Mouse (Mus musculus) heart, postnatal 0 days (tissue): Measurements from ENCODE around the gene Stkld1. TPM values are rescaled to one million over a fixed set of nuclear protein-coding genes. Genes with fewer than 3 reads are reported as not detected.

ENCODE experiments used
- ATAC-seq: fragments of 200-750 bp; cut with Nextera tagmentation; 2 replicates; pipeline ENCODE4 v1.8.0; 2017; ENCODE audit warnings: low read depth, moderate number of reproducible peaks, moderate library complexity; ENCODE audit not compliant: insufficient read depth
- DNase-seq: peaks from one replicate; pipeline ENCODE4 v3.0.0-alpha.2; 2016; ENCODE audit warnings: low spot score
- H3K27ac ChIP-seq: fragments of 300-500 bp; sonication (generic); 2 replicates; pipeline ENCODE4 v1.5.1; 2014; ENCODE audit warnings: low read depth, mild to moderate bottlenecking
- H3K27me3 ChIP-seq: fragments of 300-500 bp; sonication (generic); 2 replicates; pipeline ENCODE4 v1.6.1; 2014; ENCODE audit warnings: low read length, mixed read lengths; ENCODE audit not compliant: control insufficient read depth, insufficient read depth
- H3K36me3 ChIP-seq: fragments of 300-500 bp; sonication (generic); replicated peaks from 2 replicates; pipeline ENCODE4 v1.6.1; 2014; ENCODE audit warnings: low read length, mixed read lengths; ENCODE audit not compliant: control insufficient read depth, insufficient read depth
- H3K4me1 ChIP-seq: fragments of 300-500 bp; sonication (generic); 2 replicates; pipeline ENCODE4 v1.6.1; 2014; ENCODE audit warnings: antibody characterized with exemption; ENCODE audit not compliant: control insufficient read depth, insufficient read depth
- H3K4me2 ChIP-seq: fragments of 300-500 bp; sonication (generic); 2 replicates; pipeline ENCODE4 v1.6.1; 2014; ENCODE audit warnings: low read depth, mild to moderate bottlenecking, low read length, moderate library complexity
- H3K4me3 ChIP-seq: fragments of 300-500 bp; sonication (generic); 2 replicates; pipeline ENCODE4 v1.5.1; 2014; ENCODE audit warnings: low read depth, low read length
- H3K9ac ChIP-seq: fragments of 300-500 bp; sonication (generic); replicated peaks from 2 replicates; pipeline ENCODE4 v1.6.1; 2014; ENCODE audit warnings: low read depth, low read length, mixed read lengths
- H3K9me3 ChIP-seq: fragments of 300-500 bp; sonication (generic); replicated peaks from 2 replicates; pipeline ENCODE4 v1.6.1; 2016; ENCODE audit warnings: low read length; ENCODE audit not compliant: control insufficient read depth
- CTCF ChIP-seq: IDR thresholded peaks from 2 replicates; pipeline ENCODE4 v1.5.1; 2016; ENCODE audit warnings: antibody characterized with exemption, control low read depth, low read depth
- EP300 ChIP-seq: IDR thresholded peaks from 2 replicates; pipeline ENCODE4 v1.6.1; 2016; ENCODE audit warnings: antibody characterized with exemption, low read depth
- WGBS: fragments of 180-500 bp; shearing (Covaris S2); extraction: QIAGEN DNeasy Blood & Tissue Kit; methylation state at CpG from one replicate; pipeline ENCODE4 v1.1.7; 2014; 5-methylcytosine and 5-hydroxymethylcytosine counted together
- polyA plus RNA-seq: library from polyadenylated mRNA; unstranded; fragments of >200 nt; fragmentation: Nextera tagmentation; extraction: Ambion mirVana; gene quantifications from 2 replicates; pipeline ENCODE4 v1.2.1, GENCODE M21; 2015
- total RNA-seq: library from RNA; depleted of rRNA; stranded (reverse); fragments of >200 nt; gene quantifications from 2 replicates; pipeline ENCODE4 v1.2.3, GENCODE M21; 2014; ENCODE audit warnings: low replicate concordance

The Stkld1 gene
- total and polyA plus RNA-seq, 2 experiments from 2014 or later, result 0.25 TPM; not detected in 1

DNA sequence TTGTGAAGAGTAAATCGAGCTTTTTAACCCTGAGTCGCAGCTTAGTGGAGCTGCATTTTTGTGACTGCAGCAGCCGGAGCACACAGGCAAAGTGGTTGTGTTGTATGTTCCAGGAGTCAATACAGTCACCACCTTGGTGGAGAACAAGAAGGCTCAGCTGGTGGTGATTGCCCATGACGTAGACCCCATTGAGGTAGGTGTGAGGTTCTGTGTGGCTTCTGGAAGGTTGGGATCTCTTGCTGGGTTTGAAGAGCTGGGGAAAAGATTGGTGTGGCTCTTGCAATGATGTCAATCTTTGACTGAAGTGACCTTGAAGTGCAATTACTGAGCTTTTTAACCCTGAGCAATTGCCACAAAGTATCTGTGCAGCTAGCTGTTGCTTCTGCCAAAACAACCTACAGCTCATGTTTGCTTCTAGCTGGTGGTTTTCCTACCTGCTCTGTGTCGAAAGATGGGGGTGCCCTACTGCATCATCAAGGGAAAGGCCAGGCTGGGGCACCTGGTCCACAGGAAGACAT is 21.5 kb upstream of the Stkld1 start:
- Histone ChIP-seq H3K4me1 (peaks cover 35% of the 10 kb centered on the region), H3K27ac (no peak overlapping the region), H3K4me3 (peak overlapping the region; percentile 68; the same call in 1 of the 2 replicates), H3K27me3 (no peaks in the 10 kb centered on the region), H3K4me2 (peak overlapping the region; percentile 97), H3K9ac (peak overlapping the region; percentile 89), H3K36me3 (peaks cover 40% of the 10 kb centered on the region), H3K9me3 (no peaks in the 10 kb centered on the region)
- no peak for DNase-seq
- TF ChIP-seq EP300 (no peak), CTCF (no peak)
- 68% methylated on average over 5 of the region's 5 CpGs for WGBS
- ATAC-seq, result no peak

DNA sequence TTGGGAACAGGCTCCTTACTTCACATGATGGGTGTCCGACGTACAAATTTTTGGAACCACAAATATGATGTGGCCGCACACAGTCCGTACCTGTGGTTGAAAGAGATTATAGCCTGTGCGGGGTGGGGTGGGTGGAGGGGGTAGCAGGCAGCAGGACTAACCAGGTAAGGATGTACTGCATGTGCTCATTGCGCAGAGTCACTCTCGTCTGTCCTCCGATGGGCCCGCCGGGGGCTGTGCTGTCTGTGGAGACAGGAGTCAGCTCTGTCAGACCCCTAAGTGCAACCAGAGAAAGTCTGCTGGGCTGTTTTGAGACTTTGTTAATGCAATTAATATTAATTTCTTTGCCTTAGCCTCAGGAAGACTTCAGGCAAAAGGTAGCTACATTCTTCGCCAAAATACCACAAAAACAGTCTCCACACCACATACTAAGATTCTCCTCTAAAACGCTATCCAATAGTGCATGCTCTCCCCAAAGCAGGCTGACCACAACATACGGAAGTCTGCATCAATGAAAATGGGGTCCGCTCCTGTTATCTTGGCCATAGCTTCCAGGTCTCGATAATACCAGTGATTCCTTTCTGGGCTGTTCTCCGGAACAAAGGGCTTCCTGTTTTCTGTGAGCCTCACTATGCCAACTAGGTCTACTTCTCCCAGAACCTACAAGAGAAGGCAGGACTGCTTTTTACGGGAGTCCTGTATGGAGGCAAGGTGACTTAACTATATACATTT is 20.3 kb upstream of the Stkld1 start:
- 75% methylated on average over 17 of the region's 17 CpGs for WGBS
- Histone ChIP-seq H3K4me3 (no peak overlapping the region), H3K36me3 (peaks cover 37% of the 10 kb centered on the region), H3K4me2 (no peak overlapping the region), H3K4me1 (peaks cover 37% of the 10 kb centered on the region), H3K9ac (no peak overlapping the region), H3K27ac (no peak overlapping the region), H3K27me3 (no peaks in the 10 kb centered on the region), H3K9me3 (no peaks in the 10 kb centered on the region)
- no peak for ATAC-seq
- TF ChIP-seq CTCF, result no peak
- no peak for TF ChIP-seq EP300
- no peak for DNase-seq

- 63% methylated on average over 8 of the region's 8 CpGs for WGBS
- DNase-seq (no peak), ATAC-seq (no peak)
- Histone ChIP-seq H3K27me3 (no peaks in the 10 kb centered on the region), H3K27ac (no peak overlapping the region), H3K4me1 (peaks cover 30% of the 10 kb centered on the region), H3K36me3 (peaks cover 45% of the 10 kb centered on the region), H3K9ac (no peak overlapping the region), H3K4me2 (no peak overlapping the region), H3K9me3 (no peaks in the 10 kb centered on the region), H3K4me3 (no peak overlapping the region)
- TF ChIP-seq CTCF (no peak), EP300 (no peak)
Observed at GRCm38 (mm10) chr2:26914148-26914941, 19.5 kb upstream of the Stkld1 start.

GRCm38 (mm10) chr2:26915927-26916728 is 17.7 kb upstream of the Stkld1 start, which contains the start of the genes Surf2 and Surf1:
Surf2 (plus strand) TSS chr2:26916367.
Surf1 (minus strand) TSS chr2:26916530.
- WGBS, result 2% methylated on average over 45 of the region's 47 CpGs
- TF ChIP-seq EP300 (no peak), CTCF (peak; percentile 1; the same call in 1 of the 2 replicates)
- DNase-seq, result peak; percentile 70
- H3K9ac ChIP-seq, result peak within 1 kb of the TSS; percentile 80
- ATAC-seq, result peak; percentile 73
- peak within 1 kb of the TSS; percentile 79 for H3K4me3 ChIP-seq
- H3K4me1 ChIP-seq, result peaks cover 25% of the 10 kb centered on the region
- peak within 1 kb of the TSS; percentile 93 for H3K4me2 ChIP-seq
- no peaks in the 10 kb centered on the region for H3K27me3 ChIP-seq
- H3K27ac ChIP-seq, result peak within 1 kb of the TSS; percentile 72
- no peaks in the 10 kb centered on the region for H3K9me3 ChIP-seq
- H3K36me3 ChIP-seq, result peaks cover 63% of the 10 kb centered on the region

DNA sequence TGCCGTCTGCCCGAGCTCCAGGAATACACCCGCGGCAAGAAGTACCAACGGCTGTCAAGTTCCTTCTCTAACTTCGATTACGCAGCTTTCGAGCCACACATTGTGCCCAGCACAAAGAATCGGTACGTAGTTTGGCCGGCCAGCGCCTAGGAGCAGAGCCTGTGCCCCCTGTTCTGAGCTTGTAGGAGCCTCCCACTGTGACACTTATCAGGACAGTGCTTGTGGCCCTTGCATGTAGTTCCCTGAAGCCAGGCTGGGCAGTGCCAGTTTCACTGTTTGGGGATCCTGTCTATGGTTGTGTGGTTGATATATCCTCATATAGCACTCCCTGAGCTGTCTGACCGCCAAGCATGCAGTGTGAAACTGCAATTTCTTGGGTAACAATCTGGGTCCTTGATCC is 17.1 kb upstream of the Stkld1 start:
- H3K9me3 ChIP-seq, result no peaks in the 10 kb centered on the region
- H3K27me3 ChIP-seq, result no peaks in the 10 kb centered on the region
- peaks cover 69% of the 10 kb centered on the region for H3K36me3 ChIP-seq
- peak overlapping the region; percentile 72 for H3K27ac ChIP-seq
- ATAC-seq, result peak; percentile 3; the same call in 1 of the 2 replicates
- peak overlapping the region; percentile 79 for H3K4me3 ChIP-seq
- DNase-seq, result no peak
- H3K4me2 ChIP-seq, result peak overlapping the region; percentile 93
- peak overlapping the region; percentile 80 for H3K9ac ChIP-seq
- H3K4me1 ChIP-seq, result peaks cover 23% of the 10 kb centered on the region
- whole genome bisulfite sequencing, result 2% methylated on average over 13 of the region's 13 CpGs
- TF ChIP-seq EP300 (no peak), CTCF (no peak)
